Mouse (Mus musculus): ENCODE data around the gene Mcm2.
A peak's percentile ranks its signal among the peaks of the same experiment; 100 is the strongest.

The Mcm2 gene

GRCm38 (mm10) chr6:88886417-88886967, 12.1 kb downstream of the Mcm2 start:
- DNase-seq: no peak

- DNase-seq: no peak
These were observed 12.8 kb downstream of the Mcm2 start for GRCm38 (mm10) chr6:88885644-88886416.

- no peak for DNase-seq
These were observed 13.9 kb downstream of the Mcm2 start for GRCm38 (mm10) chr6:88884690-88885089.

- DNase-seq: no peak
These were observed 14.4 kb downstream of the Mcm2 start for GRCm38 (mm10) chr6:88884195-88884594.

GRCm38 (mm10) chr6:88881334-88881733, 17.2 kb downstream of the Mcm2 start:
- DNase-seq: no peak

GRCm38 (mm10) chr6:88879471-88879870, 19.1 kb downstream of the Mcm2 start:
- DNase-seq: no peak

- peak; percentile 53 for DNase-seq
These were observed 23.6 kb downstream of the Mcm2 start, which contains the start of gene Podxl2 for GRCm38 (mm10) chr6:88874868-88875508. TSS of gene Podxl2 (minus strand) at chr6:88875044.

GRCm38 (mm10) chr6:88873965-88874867, 24.4 kb downstream of the Mcm2 start:
- DNase-seq: no peak

- no peak for DNase-seq
These were observed 25.8 kb downstream of the Mcm2 start for GRCm38 (mm10) chr6:88872811-88873210.

- no peak for DNase-seq
These were observed 27.0 kb downstream of the Mcm2 start for GRCm38 (mm10) chr6:88871546-88871945.

GRCm38 (mm10) chr6:88870594-88870993, 28.0 kb downstream of the Mcm2 start:
- no peak for DNase-seq

- no peak for DNase-seq
These were observed 29.1 kb downstream of the Mcm2 start for GRCm38 (mm10) chr6:88869459-88869858.

- no peak for DNase-seq
These were observed 32.9 kb downstream of the Mcm2 start for GRCm38 (mm10) chr6:88865704-88866103.

- peak; percentile 41 for DNase-seq
These were observed 37.7 kb downstream of the Mcm2 start for GRCm38 (mm10) chr6:88860914-88861313.

GRCm38 (mm10) chr6:88858341-88858740, 40.2 kb downstream of the Mcm2 start:
- no peak for DNase-seq

- no peak for DNase-seq
These were observed 40.8 kb downstream of the Mcm2 start for GRCm38 (mm10) chr6:88857830-88858229.

GRCm38 (mm10) chr6:88857249-88857648, 41.3 kb downstream of the Mcm2 start:
- peak; percentile 18 for DNase-seq

- DNase-seq: peak; percentile 56
These were observed 42.9 kb downstream of the Mcm2 start for GRCm38 (mm10) chr6:88855636-88856035.

- DNase-seq: no peak
These were observed 44.1 kb downstream of the Mcm2 start for GRCm38 (mm10) chr6:88854509-88854908.

GRCm38 (mm10) chr6:88850034-88850433, 48.5 kb downstream of the Mcm2 start:
- DNase-seq: no peak

- DNase-seq: peak; percentile 43
These were observed 49.3 kb downstream of the Mcm2 start for GRCm38 (mm10) chr6:88849270-88849669.

- DNase-seq: no peak
These were observed 51.0 kb downstream of the Mcm2 start for GRCm38 (mm10) chr6:88847571-88847970.
